Mouse (Mus musculus) neural tube, embryonic 13.5 days (tissue): ENCODE measurements around the gene Pknox1. TPM values are rescaled to one million over a fixed set of nuclear protein-coding genes. Genes with fewer than 3 reads are reported as not detected.

Experiments
- ATAC-seq: fragments of 200-750 bp; cut with Nextera tagmentation; 2 replicates; pipeline ENCODE4 v1.8.0; 2017; ENCODE audit warnings: low read depth, mild to moderate bottlenecking, moderate TSS enrichment, moderate library complexity
- H3K27ac ChIP-seq: fragments of 300-500 bp; sonication (generic); replicated peaks from 2 replicates; pipeline ENCODE4 v1.5.1; 2015; ENCODE audit warnings: moderate library complexity, mild to moderate bottlenecking, inconsistent platforms
- H3K27me3 ChIP-seq: fragments of 300-500 bp; sonication (generic); 2 replicates; pipeline ENCODE4 v1.6.1; 2015; ENCODE audit warnings: mild to moderate bottlenecking, inconsistent platforms
- H3K36me3 ChIP-seq: fragments of 300-500 bp; sonication (generic); 2 replicates; pipeline ENCODE4 v1.6.1; 2015; ENCODE audit warnings: mild to moderate bottlenecking, inconsistent platforms
- H3K4me1 ChIP-seq: fragments of 300-500 bp; sonication (generic); replicated peaks from 2 replicates; pipeline ENCODE4 v1.6.1; 2015; ENCODE audit warnings: inconsistent platforms
- H3K4me2 ChIP-seq: fragments of 300-500 bp; sonication (generic); 2 replicates; pipeline ENCODE4 v1.6.1; 2015; ENCODE audit warnings: inconsistent platforms, mild to moderate bottlenecking, moderate library complexity
- H3K4me3 ChIP-seq: fragments of 300-500 bp; sonication (generic); 2 replicates; pipeline ENCODE4 v1.5.1; 2015; ENCODE audit warnings: mild to moderate bottlenecking, inconsistent platforms
- H3K9ac ChIP-seq: fragments of 300-500 bp; sonication (generic); 2 replicates; pipeline ENCODE4 v1.6.1; 2015; ENCODE audit warnings: moderate library complexity, mild to moderate bottlenecking, inconsistent platforms
- H3K9me3 ChIP-seq: fragments of 300-500 bp; sonication (generic); 2 replicates; pipeline ENCODE4 v1.6.1; 2016; ENCODE audit warnings: inconsistent platforms
- WGBS: fragments of 180-500 bp; shearing (Covaris S2); methylation state at CpG from one replicate; pipeline ENCODE4 v1.1.7; 2015; 5-methylcytosine and 5-hydroxymethylcytosine counted together
- microRNA-seq: library from miRNA; unstranded; fragments of <30 nt; microRNA quantifications from one replicate; pipeline ENCODE4, GENCODE M21; 2016
- polyA plus RNA-seq: library from polyadenylated mRNA; unstranded; fragments of >200 nt; fragmentation: Nextera tagmentation; extraction: Ambion mirVana; gene quantifications from 2 replicates; pipeline ENCODE4 v1.2.1, GENCODE M21; 2015

Pknox1 gene
- polyA plus RNA-seq, 1 experiment from 2014 or later: 48.0 TPM

DNA sequence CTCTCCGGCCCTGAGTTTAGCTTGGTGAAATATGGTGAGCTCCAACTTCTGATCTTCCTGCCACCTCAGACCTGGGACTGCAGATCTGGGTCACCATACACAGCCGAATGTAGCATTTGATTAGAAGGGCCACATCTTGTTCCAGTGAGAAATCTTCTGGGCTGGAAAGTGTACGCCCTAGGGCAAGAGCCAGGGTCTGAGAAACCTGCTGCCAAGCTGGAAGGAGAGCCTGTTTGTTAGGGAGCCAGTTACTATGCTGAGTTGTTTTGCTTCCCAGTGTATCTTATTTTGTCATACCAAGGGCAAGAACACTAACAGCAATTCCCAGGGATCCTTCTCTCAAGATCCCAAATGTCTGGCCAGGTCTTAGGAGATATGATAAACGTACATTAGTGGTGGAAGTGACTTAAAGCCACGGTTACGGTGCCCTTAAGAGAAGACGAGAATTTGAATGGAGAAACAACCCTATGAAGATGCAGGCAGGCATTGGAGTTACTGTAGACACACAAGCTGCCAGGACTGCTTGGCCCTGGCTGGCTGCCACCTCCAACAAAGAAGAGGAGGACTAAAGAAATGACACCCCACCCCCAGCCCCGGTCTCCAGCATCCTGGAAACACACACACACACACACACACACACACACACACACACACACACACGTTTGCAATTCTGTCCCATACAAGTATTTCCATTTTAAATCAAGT lies 73.5 kb downstream of the Pknox1 start:
- WGBS: 51% methylated on average over 9 of the region's 9 CpGs
- Histone ChIP-seq H3K4me3 (no peak overlapping the region), H3K4me2 (peak overlapping the region; percentile 95), H3K36me3 (no peaks in the 10 kb centered on the region), H3K27me3 (peaks cover 32% of the 10 kb centered on the region), H3K9ac (peak overlapping the region; percentile 70), H3K9me3 (no peaks in the 10 kb centered on the region), H3K27ac (peak overlapping the region; percentile 63), H3K4me1 (peaks cover 24% of the 10 kb centered on the region)
- ATAC-seq: no peak

DNA sequence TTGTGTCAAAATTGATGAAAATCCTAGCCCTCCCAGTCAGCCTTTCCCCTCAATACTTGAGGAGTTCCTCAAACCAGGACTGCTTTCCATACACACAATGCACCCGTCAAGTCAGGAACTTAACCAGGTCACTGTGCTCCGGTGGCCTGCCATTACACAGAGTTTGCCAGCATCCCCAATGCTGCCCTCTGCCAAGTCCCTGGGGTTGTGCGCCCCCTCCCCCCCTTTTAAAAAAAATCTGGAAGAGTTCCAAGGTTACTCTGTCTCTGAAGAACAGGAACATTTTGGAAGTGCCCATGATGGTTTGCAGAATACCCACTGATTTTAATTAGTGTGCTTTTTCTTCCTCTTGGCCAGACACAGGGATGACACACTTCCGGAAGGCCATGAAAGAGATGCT lies 75.1 kb downstream of the Pknox1 start:
- H3K27me3 ChIP-seq: peaks cover 32% of the 10 kb centered on the region
- no peak overlapping the region for H3K27ac ChIP-seq
- H3K9me3 ChIP-seq: no peaks in the 10 kb centered on the region
- ATAC-seq: no peak
- WGBS: 62% methylated on average over 4 of the region's 4 CpGs
- peaks cover 24% of the 10 kb centered on the region for H3K4me1 ChIP-seq
- no peak overlapping the region for H3K4me3 ChIP-seq
- no peak overlapping the region for H3K9ac ChIP-seq
- no peak overlapping the region for H3K4me2 ChIP-seq
- H3K36me3 ChIP-seq: no peaks in the 10 kb centered on the region

DNA sequence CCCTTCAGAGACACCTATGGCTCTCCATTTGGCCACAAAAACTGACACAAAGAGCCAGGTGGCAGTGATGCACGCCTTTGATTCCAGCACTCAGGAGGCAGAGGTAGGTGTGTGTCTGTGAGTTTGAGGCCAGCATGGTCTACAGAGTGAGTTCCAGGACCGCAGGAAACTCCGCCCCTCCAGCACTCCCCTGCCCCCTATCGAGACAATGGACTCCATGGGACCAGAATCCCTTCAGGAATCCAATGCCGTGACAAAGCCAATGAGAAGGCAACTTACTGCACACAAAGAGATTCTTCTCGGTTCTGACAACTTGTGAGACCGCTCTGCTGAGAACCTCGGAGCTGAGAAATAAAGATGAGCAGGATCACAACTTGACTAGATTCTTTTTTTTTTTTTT lies 77.8 kb downstream of the Pknox1 start:
- no peak overlapping the region for H3K9ac ChIP-seq
- H3K9me3 ChIP-seq: no peaks in the 10 kb centered on the region
- WGBS: 44% methylated on average over 8 of the region's 8 CpGs
- H3K27ac ChIP-seq: no peak overlapping the region
- no peak overlapping the region for H3K4me3 ChIP-seq
- peaks cover 7% of the 10 kb centered on the region for H3K4me1 ChIP-seq
- no peak overlapping the region for H3K4me2 ChIP-seq
- ATAC-seq: no peak
- H3K27me3 ChIP-seq: peaks cover 7% of the 10 kb centered on the region
- H3K36me3 ChIP-seq: peaks cover 17% of the 10 kb centered on the region

DNA sequence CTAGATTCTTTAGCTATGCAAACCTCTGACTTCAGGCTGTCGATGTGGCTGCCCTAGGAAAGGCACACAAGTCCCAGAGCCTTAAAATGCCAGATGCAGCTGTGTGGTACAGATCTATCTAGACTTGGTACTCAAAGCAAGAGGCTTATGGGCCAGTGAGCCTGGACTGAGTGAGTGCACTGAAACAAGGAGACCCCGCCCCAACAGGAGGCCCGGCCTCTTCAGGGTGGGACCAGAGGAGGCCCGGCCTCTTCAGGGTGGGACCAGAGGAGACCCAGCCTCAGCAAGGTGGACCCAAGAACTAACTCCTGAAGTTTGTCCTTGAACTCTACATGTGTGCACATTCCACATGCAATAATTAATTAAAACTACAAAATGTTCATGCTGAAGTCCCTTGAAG lies 78.4 kb downstream of the Pknox1 start:
- ATAC-seq: no peak
- H3K27me3 ChIP-seq: 0 out of 2 replicates have a peak, but pooled peaks cover 2% of the 10 kb centered on the region
- H3K36me3 ChIP-seq: peaks cover 23% of the 10 kb centered on the region
- no peak overlapping the region for H3K4me2 ChIP-seq
- H3K4me3 ChIP-seq: no peak overlapping the region
- H3K9ac ChIP-seq: no peak overlapping the region
- peaks cover 2% of the 10 kb centered on the region for H3K4me1 ChIP-seq
- WGBS: 56% methylated on average over 4 of the region's 4 CpGs
- no peaks in the 10 kb centered on the region for H3K9me3 ChIP-seq
- H3K27ac ChIP-seq: no peak overlapping the region

DNA sequence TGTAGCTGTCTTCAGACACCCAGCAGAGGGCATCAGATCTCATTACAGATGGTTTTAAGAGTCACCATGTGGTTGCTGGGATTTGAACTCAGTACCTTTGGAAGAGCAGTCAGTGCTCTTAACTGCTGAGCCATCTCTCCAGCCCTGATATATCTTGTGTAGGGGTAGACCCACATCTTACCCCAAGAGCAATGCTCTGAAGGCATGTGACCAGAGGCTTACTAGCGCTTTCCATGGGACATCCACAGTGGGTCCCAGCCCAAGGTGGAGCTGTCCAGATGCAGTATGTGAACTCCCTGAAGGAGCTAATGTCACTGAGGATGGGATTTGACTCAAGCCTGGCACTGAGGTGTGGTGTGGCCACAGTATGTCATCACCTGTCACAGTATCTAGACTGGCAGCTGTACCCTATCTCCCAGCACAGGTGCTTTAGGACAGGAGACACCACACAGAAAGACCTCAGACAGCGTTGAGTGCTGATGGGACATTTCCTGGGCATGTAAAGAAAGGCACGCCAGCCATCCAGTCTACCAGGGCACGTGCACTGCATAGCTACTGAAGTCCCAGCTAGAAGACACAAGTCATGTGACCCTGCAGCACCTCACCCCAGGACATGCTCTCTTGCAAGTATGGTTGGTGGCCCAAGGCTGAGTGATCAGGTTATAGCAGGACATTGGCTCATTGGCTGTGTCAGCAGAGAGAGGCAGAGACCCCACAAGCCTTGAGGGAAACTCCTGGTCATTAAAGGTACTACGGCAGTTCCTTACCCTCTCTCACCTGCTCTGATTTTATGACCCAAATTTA lies 81.9 kb downstream of the Pknox1 start:
- no peaks in the 10 kb centered on the region for H3K9me3 ChIP-seq
- no peak overlapping the region for H3K4me2 ChIP-seq
- no peak for ATAC-seq
- peaks cover 58% of the 10 kb centered on the region for H3K36me3 ChIP-seq
- no peaks in the 10 kb centered on the region for H3K27me3 ChIP-seq
- no peak overlapping the region for H3K4me3 ChIP-seq
- H3K4me1 ChIP-seq: no peaks in the 10 kb centered on the region
- no peak overlapping the region for H3K9ac ChIP-seq
- WGBS: 93% methylated on average over 5 of the region's 5 CpGs
- no peak overlapping the region for H3K27ac ChIP-seq

DNA sequence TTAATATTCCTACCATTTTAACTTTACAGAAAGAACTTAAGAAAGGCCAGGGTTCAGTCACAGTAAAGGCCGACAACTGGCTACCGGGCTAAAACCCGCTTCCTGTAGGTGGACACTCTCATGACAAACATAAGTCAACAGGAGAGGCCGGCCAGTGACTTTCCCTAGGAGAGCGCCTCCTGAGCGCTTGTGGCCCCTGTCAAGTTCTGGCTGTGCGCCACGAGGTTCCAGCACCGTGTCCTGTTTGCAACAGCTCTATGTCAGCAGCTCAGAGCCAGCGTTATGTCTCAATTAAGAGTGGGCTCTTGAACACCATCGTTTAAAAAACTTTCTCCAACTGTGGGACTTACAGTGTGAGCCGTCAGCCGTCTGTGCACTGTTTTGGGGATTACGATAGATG lies 87.6 kb downstream of the Pknox1 start:
- Histone ChIP-seq H3K27me3 (no peaks in the 10 kb centered on the region), H3K4me2 (no peak overlapping the region), H3K9me3 (no peaks in the 10 kb centered on the region), H3K36me3 (peaks cover 88% of the 10 kb centered on the region), H3K9ac (no peak overlapping the region), H3K27ac (no peak overlapping the region), H3K4me1 (peaks cover 15% of the 10 kb centered on the region), H3K4me3 (no peak overlapping the region)
- ATAC-seq: no peak
- WGBS: 91% methylated on average over 14 of the region's 14 CpGs

DNA sequence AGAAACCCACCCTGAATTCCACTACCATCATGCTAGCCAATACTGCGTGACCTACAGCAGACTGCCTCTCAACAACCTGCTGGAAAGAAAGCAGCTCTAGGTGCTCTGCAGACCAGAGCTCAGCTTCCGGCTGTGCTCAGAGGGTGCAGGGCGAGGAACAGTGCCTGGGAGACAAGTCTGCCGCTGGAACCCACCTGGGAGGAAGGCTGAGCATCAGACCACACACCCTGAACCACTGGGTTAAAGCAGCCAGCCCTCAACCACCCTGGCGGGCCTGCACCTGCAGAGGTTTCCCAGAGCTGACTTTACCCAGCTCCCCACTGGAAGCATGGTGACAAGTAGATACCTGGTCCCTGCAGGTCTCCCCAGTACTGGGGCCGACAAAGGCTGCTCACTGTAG lies 88.7 kb downstream of the Pknox1 start:
- peaks cover 23% of the 10 kb centered on the region for H3K4me1 ChIP-seq
- H3K27ac ChIP-seq: no peak overlapping the region
- H3K4me3 ChIP-seq: no peak overlapping the region
- H3K9me3 ChIP-seq: no peaks in the 10 kb centered on the region
- ATAC-seq: no peak
- no peak overlapping the region for H3K9ac ChIP-seq
- H3K36me3 ChIP-seq: peaks cover 77% of the 10 kb centered on the region
- no peaks in the 10 kb centered on the region for H3K27me3 ChIP-seq
- H3K4me2 ChIP-seq: no peak overlapping the region
- 94% methylated on average over 6 of the region's 6 CpGs for WGBS

DNA sequence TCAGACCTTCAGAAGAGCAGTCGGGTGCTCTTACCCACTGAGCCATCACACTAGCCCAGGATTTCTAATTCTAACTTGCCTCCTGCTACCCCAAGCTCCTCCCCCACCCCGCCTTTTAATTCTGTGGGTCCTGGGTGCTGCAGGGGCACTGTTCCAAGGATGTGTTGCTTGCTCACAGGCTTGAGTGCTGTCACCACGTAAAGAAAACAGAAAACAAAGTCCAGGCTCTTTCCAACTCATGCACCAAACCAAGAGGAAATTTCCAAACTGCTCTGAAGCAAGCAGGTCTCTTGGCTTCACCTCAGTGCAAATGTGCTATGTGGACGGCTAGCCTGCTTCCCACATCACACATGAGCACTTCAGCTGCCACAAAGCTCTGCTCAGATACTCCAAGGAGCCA lies 90.8 kb downstream of the Pknox1 start:
- no peaks in the 10 kb centered on the region for H3K27me3 ChIP-seq
- no peak for ATAC-seq
- no peak overlapping the region for H3K4me2 ChIP-seq
- H3K36me3 ChIP-seq: peaks cover 56% of the 10 kb centered on the region
- H3K9me3 ChIP-seq: no peaks in the 10 kb centered on the region
- no peak overlapping the region for H3K27ac ChIP-seq
- no peak overlapping the region for H3K4me3 ChIP-seq
- H3K4me1 ChIP-seq: peaks cover 29% of the 10 kb centered on the region
- no peak overlapping the region for H3K9ac ChIP-seq
- WGBS: 81% methylated on average over 4 of the region's 4 CpGs

DNA sequence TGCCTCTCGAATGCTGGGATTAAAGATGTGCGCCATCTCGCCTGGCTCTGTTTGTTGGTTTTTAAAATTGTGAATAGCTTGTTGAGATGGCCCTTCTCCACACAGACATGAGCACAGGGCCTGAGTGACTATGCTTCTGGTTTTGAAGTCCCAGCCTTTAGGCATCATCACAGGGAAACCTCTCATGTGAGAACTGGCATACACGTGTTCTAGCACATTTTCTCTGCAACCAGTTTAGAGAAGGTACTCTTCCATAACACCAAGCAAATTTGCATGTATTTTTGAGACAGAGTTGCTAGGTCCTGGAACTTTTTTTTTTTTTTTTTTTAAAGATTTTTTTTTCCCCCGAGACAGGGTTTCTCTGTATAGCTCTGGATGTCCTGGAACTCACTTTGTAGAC lies 92.1 kb downstream of the Pknox1 start:
- no peak overlapping the region for H3K9ac ChIP-seq
- H3K4me1 ChIP-seq: peaks cover 29% of the 10 kb centered on the region
- no peak for ATAC-seq
- no peaks in the 10 kb centered on the region for H3K9me3 ChIP-seq
- H3K27me3 ChIP-seq: no peaks in the 10 kb centered on the region
- H3K4me3 ChIP-seq: no peak overlapping the region
- no peak overlapping the region for H3K27ac ChIP-seq
- WGBS: 91% methylated on average over 5 of the region's 5 CpGs
- H3K4me2 ChIP-seq: peak overlapping the region; percentile 91
- H3K36me3 ChIP-seq: peaks cover 43% of the 10 kb centered on the region

Small RNA genes within 50 kb of the gene (microRNA-seq; reads per million reads assigned to microRNA genes)
- gene Gm24970: not detected

Other genes starting within 250 kb of the Pknox1 start
- gene Pde9a, start 178.5 kb upstream of the Pknox1 start, polyA plus RNA-seq: 34.7 and 35.1 TPM in 2 replicates
- 31.7 and 32.1 TPM in 2 replicates for gene Wdr4, start 44.8 kb upstream of the Pknox1 start, polyA plus RNA-seq
- 405 and 454 TPM in 2 replicates for gene Ndufv3, start 44.6 kb upstream of the Pknox1 start, polyA plus RNA-seq
- gene Cbs, start 72.5 kb downstream of the Pknox1 start, polyA plus RNA-seq: 6.9 and 8.3 TPM in 2 replicates
- 239 and 248 TPM in 2 replicates for gene U2af1, start 94.2 kb downstream of the Pknox1 start, polyA plus RNA-seq
- not detected in 2 replicates for gene Cryaa, start 113.1 kb downstream of the Pknox1 start, polyA plus RNA-seq